Mouse (Mus musculus) intestine, embryonic 14.5 days (tissue): ENCODE results near the gene Gabbr2. TPM values are rescaled to one million over a fixed set of nuclear protein-coding genes. Genes with fewer than 3 reads are reported as not detected.

Experiments used
- ATAC-seq: fragments of 200-750 bp; cut with Nextera tagmentation; replicated peaks from 2 replicates; pipeline ENCODE4 v1.8.0; 2017; ENCODE audit warnings: low read depth, moderate number of reproducible peaks, moderate TSS enrichment, moderate library complexity; ENCODE audit not compliant: low FRiP score, low TSS enrichment
- DNase-seq: peaks from one replicate; pipeline ENCODE4 v3.0.0-alpha.2; 2018; ENCODE audit warnings: low spot score
- H3K27ac ChIP-seq: fragments of 300-500 bp; sonication (generic); 2 replicates; pipeline ENCODE4 v1.5.1; 2014; ENCODE audit warnings: low read depth, mild to moderate bottlenecking, control low read depth
- H3K27me3 ChIP-seq: fragments of 300-500 bp; sonication (generic); replicated peaks from 2 replicates; pipeline ENCODE4 v1.6.1; 2014; ENCODE audit warnings: low read length, control low read depth; ENCODE audit not compliant: control insufficient read depth, insufficient read depth
- H3K36me3 ChIP-seq: fragments of 300-500 bp; sonication (generic); 2 replicates; pipeline ENCODE4 v1.6.1; 2014; ENCODE audit warnings: low read length, control low read depth; ENCODE audit not compliant: control insufficient read depth, insufficient read depth
- H3K4me1 ChIP-seq: fragments of 300-500 bp; sonication (generic); replicated peaks from 2 replicates; pipeline ENCODE4 v1.6.1; 2014; ENCODE audit warnings: low read length, control low read depth, mixed read lengths; ENCODE audit not compliant: control insufficient read depth, insufficient read depth
- H3K4me2 ChIP-seq: fragments of 300-500 bp; sonication (generic); 2 replicates; pipeline ENCODE4 v1.6.1; 2014; ENCODE audit warnings: low read length
- H3K4me3 ChIP-seq: fragments of 300-500 bp; sonication (generic); 2 replicates; pipeline ENCODE4 v1.5.1; 2014; ENCODE audit warnings: low read depth, low read length, control low read depth, mixed read lengths
- H3K9ac ChIP-seq: fragments of 300-500 bp; sonication (generic); 2 replicates; pipeline ENCODE4 v1.6.1; 2014; ENCODE audit warnings: mild to moderate bottlenecking, low read length
- H3K9me3 ChIP-seq: fragments of 300-500 bp; sonication (generic); 2 replicates; pipeline ENCODE4 v1.6.1; 2016; ENCODE audit warnings: low read length, control low read depth; ENCODE audit not compliant: control insufficient read depth
- WGBS: fragments of 180-500 bp; shearing (Covaris S2); extraction: QIAGEN DNeasy Blood & Tissue Kit; methylation state at CpG from one replicate; pipeline ENCODE4 v1.1.7; 2014; 5-methylcytosine and 5-hydroxymethylcytosine counted together
- polyA plus RNA-seq: library from polyadenylated mRNA; unstranded; fragments of >200 nt; fragmentation: Nextera tagmentation; extraction: Ambion mirVana; gene quantifications from 2 replicates; pipeline ENCODE4 v1.2.1, GENCODE M21; 2014

The Gabbr2 gene
- polyA plus RNA-seq, 1 experiment from 2014 or later, result 0.16 TPM

DNA sequence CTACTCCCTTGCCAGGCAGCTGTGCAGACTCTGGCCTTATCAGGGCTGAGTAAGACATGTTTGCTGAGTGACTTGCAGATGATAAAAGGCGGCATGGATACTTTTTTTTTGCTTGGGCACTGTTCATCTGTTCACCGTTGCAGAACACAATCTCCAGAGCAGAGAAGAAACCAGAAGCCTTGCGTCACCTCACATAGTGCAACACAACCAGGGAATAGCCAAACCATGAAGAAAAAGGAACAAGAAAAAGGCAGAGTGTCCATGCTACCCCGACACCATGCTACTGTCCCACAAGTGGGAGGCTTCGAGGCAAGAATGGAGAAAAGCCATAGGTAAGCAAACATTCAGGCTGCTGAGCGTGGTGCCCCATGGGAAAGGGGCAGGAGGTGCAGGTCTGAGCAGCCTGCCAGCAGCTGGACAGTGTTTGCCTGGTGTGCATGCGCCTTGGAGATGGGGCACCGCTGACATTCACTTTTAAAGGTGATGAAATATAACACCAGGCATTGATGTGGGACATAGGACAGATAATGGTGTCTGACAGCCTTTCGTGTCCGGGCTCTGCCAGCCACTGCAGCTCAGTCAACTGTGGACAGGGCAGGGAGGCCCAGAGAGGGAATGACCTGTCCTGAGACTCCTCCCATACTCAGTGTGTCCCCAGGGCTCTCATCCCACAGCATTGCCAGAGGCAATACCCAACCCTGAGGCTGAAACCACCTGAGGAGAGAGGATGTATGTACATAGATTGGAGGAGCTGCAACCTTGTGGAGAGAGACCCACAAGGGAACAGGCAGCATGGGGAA is 31.3 kb upstream of the Gabbr2 start:
- Histone ChIP-seq H3K36me3 (peaks cover 11% of the 10 kb centered on the region), H3K27me3 (no peaks in the 10 kb centered on the region), H3K4me1 (no peaks in the 10 kb centered on the region), H3K4me3 (no peak overlapping the region), H3K9ac (no peak overlapping the region), H3K27ac (no peak overlapping the region), H3K9me3 (no peaks in the 10 kb centered on the region), H3K4me2 (no peak overlapping the region)
- DNase-seq (no peak), ATAC-seq (no peak)
- 75% methylated on average over 10 of the region's 10 CpGs for WGBS

DNA sequence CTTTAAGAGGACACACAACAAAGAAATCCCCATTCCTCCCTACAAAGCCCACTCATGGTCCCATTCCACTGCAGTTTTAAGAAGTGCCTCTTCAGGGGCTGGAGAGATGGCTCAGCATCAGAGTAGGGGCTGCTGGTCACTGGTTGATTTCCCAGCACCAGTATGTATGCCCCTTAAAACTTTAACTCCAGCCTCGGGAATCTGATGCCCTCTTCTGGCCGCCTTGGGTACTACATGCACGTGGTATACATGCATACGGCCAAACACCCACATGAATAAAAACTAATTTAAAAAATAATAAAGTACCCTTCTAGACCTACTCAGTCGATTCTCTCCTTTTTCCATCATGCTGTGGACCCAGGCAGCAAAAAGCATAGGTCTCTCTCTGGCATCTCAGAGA is 28.9 kb upstream of the Gabbr2 start:
- H3K4me2 ChIP-seq, result no peak overlapping the region
- H3K4me1 ChIP-seq, result no peaks in the 10 kb centered on the region
- no peaks in the 10 kb centered on the region for H3K27me3 ChIP-seq
- no peak overlapping the region for H3K27ac ChIP-seq
- H3K9ac ChIP-seq, result no peak overlapping the region
- H3K4me3 ChIP-seq, result no peak overlapping the region
- DNase-seq, result peak; percentile 83
- peaks cover 7% of the 10 kb centered on the region for H3K36me3 ChIP-seq
- WGBS, result 19% methylated on average over 5 of the region's 5 CpGs
- no peak for ATAC-seq
- no peaks in the 10 kb centered on the region for H3K9me3 ChIP-seq

DNA sequence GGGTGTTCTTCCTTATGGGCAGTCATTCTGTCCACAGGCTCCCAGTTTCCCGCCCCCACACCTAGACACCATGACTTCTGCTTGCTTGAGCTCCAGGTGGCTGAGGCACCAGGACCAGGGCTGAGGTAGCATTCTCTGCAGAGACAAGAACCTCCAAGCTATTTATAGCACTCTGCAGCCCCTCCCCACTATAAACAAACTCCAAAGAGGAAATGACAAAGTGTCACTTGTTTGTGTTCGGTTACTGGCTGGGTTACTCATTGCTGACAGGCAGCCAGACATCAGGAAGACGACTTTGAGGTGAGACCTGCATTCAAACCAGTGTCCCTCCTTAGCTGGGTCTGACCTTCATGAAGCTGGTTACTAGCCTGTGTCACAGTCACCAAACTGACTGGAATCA is 23.5 kb upstream of the Gabbr2 start:
- no peak overlapping the region for H3K4me3 ChIP-seq
- H3K9ac ChIP-seq, result no peak overlapping the region
- peaks cover 11% of the 10 kb centered on the region; the same call in 1 of the 2 replicates for H3K4me1 ChIP-seq
- H3K9me3 ChIP-seq, result no peaks in the 10 kb centered on the region
- H3K27me3 ChIP-seq, result no peaks in the 10 kb centered on the region
- WGBS, result 20% methylated on average over 3 of the region's 3 CpGs
- DNase-seq (no peak), ATAC-seq (no peak)
- H3K4me2 ChIP-seq, result no peak overlapping the region
- peaks cover 7% of the 10 kb centered on the region; the same call in 1 of the 2 replicates for H3K36me3 ChIP-seq
- H3K27ac ChIP-seq, result no peak overlapping the region

DNA sequence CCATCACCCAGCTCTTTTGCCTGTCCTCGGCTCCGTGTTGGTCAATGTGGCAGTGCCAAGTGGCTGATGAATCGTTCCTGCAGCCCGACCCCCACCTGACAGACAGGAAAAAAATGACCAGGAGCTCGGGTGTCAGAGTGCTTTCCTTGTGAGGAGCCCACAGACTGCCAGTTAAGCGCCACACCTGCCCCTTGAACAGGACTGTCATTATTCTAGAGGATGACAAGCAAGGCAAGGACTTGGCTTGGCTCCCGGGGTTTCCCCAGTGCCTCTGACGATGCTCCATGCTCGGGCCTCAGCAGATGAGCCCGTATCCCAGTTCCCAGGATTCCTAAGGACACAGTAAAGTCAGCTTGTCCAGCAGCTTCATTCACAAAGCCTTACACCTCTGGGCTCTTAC is 20.8 kb upstream of the Gabbr2 start:
- Histone ChIP-seq H3K36me3 (peaks cover 7% of the 10 kb centered on the region; the same call in 1 of the 2 replicates), H3K4me1 (peaks cover 11% of the 10 kb centered on the region; the same call in 1 of the 2 replicates), H3K9me3 (no peaks in the 10 kb centered on the region), H3K9ac (no peak overlapping the region), H3K27me3 (no peaks in the 10 kb centered on the region), H3K27ac (no peak overlapping the region), H3K4me3 (no peak overlapping the region), H3K4me2 (no peak overlapping the region)
- 53% methylated on average over 10 of the region's 10 CpGs for WGBS
- ATAC-seq (no peak), DNase-seq (no peak)

DNA sequence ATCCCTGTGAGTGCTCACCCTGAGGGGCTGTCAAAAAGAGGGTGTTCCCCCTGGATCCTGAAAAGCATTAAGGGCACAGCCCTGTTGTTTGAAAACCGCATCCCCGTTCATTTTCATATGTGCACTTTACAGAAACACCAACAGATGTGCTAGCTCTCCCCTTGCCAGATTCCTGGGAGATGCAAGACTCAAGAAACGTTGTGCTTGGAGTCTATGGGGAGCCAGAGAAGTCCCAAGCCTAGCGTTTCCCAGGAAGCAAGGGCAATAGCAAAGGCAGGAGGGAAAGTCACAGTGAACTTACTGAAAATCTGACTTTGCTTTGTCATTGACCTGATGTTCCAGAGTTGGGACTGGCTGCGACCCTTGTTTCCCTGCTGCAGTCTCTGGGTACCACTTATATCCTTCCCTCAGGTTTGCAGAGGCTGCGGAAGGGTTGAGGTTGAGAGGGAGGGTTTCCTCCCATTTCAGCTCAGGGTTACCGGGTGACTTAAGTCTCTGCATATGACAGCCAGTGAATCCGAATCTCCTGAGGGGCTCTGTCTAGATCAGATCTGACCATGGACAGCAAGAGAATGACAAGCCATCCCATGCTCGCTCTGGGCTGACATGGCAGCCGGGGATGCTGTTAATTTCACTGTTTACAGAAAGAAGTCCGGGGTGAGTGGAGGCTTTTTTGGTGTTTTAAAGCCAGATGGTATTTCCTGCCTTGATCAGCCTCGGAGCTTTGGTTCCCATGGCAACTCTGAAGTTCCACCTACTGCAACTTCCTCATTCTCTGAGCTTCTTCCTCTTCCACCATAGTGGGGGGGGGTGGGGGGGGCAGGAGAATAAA is 18.9 kb upstream of the Gabbr2 start:
- Histone ChIP-seq H3K9ac (no peak overlapping the region), H3K36me3 (no peaks in the 10 kb centered on the region), H3K4me1 (peaks cover 11% of the 10 kb centered on the region; the same call in 1 of the 2 replicates), H3K4me2 (peak overlapping the region; percentile 21; the same call in 1 of the 2 replicates), H3K9me3 (no peaks in the 10 kb centered on the region), H3K27me3 (no peaks in the 10 kb centered on the region), H3K27ac (no peak overlapping the region), H3K4me3 (no peak overlapping the region)
- ATAC-seq, result no peak
- no peak for DNase-seq
- 36% methylated on average over 12 of the region's 12 CpGs for WGBS

DNA sequence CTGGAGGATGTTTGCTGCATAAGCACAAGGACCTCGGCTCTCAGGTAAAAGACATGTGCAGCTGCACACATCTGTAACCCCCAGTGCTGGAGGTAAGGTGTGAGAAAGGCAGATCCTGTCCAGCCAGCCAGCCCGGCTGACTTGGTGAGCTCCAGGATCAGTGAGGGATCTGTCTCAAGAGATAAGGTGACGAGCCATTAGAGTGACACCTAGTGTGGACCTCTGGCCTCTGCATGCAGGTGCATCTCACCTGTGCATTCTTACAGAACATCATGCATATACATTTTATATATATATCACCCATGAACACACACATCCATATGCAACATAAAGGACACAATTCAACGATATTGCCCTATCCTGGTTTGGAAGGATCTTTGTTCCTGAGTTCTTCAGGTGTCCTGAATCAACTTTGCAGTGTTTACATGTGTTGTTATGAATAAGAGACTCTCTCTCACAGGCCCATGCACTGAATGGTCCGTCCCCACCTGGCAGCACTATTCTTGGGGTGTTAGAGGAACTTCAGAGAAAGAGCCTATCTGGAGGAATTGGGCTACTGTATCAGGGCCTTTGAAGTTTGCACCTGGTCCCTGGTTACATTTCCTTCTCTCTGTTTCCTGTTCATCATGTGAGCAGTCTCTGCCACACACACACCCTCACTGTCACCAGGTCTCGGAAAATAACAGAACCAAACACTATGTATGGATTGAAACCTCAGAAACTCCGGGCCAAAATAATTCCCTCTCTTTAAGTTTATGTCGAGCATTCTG is 9.1 kb upstream of the Gabbr2 start:
- no peak for DNase-seq

DNA sequence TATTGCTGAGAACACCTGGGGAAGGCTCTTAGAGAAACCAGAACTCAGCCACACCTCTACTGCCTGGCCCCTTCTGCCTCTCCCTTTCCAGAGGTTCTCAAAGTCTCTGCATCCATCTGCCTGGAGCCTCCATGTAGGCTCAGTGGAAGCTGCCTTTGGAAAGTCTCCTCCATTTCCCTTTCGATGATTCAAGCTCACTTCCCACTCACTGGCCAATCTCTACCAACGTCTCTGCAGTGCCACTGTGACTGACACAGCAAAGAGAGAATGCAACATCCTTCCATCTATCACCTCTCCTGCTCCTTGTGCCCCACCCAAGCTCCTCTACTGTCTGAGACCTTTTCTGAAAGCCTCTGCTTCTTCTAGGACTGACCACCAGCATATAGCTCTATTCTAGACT is 6.3 kb upstream of the Gabbr2 start:
- ATAC-seq (no peak), DNase-seq (no peak)
- Histone ChIP-seq H3K27me3 (peaks cover 14% of the 10 kb centered on the region), H3K9me3 (no peaks in the 10 kb centered on the region), H3K27ac (no peak overlapping the region), H3K4me3 (no peak overlapping the region), H3K4me2 (no peak overlapping the region), H3K4me1 (no peaks in the 10 kb centered on the region), H3K36me3 (no peaks in the 10 kb centered on the region), H3K9ac (no peak overlapping the region)
- WGBS, result 71% methylated on average over 2 of the region's 2 CpGs

More for the DNA sequence above, 9.1 kb upstream of the Gabbr2 start:
- 59% methylated on average over 8 of the region's 8 CpGs for WGBS
- Histone ChIP-seq H3K27ac (no peak overlapping the region), H3K27me3 (no peaks in the 10 kb centered on the region), H3K36me3 (no peaks in the 10 kb centered on the region), H3K9me3 (no peaks in the 10 kb centered on the region), H3K4me2 (no peak overlapping the region), H3K4me3 (no peak overlapping the region), H3K9ac (no peak overlapping the region), H3K4me1 (no peaks in the 10 kb centered on the region)
- ATAC-seq, result no peak

DNA sequence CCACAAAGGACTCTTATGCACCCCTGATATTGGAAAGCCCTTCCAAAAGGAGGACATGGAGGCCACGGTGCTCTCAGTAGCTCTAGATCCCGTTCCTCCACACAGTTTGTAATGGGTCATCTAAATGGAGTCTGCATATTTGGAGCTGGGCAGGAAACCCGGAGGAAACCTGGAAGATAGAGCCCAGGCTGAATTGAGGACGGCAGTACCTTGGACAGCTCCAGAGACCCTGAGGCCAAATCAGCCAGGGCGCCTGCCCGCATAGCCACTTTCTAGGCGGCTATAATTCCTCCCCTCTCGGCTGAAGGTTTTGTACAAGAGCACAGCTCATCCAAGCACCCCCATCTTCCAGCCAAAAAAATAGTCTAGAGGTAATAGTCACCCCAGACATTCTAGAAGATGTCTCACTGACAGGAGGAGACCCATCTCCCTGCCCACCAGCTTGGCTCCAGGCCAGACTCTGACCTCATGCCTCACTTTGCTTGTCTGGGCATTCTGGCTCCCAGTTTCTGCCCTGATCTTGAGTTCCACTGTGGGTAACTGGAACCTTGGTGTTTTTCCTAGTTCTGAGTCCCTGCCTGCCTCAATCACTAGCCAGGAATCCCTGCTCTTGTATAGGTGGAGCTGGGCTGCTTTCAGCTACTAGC is 1.3 kb upstream of the Gabbr2 start:
- H3K4me3 ChIP-seq, result no peak overlapping the region
- H3K4me2 ChIP-seq, result no peak overlapping the region
- H3K9me3 ChIP-seq, result no peaks in the 10 kb centered on the region
- no peak for ATAC-seq
- peak; percentile 89 for DNase-seq
- H3K4me1 ChIP-seq, result peaks cover 6% of the 10 kb centered on the region; the same call in 1 of the 2 replicates
- H3K27ac ChIP-seq, result no peak overlapping the region
- no peaks in the 10 kb centered on the region for H3K36me3 ChIP-seq
- WGBS, result 2% methylated on average over 8 of the region's 8 CpGs
- H3K27me3 ChIP-seq, result peaks cover 63% of the 10 kb centered on the region
- H3K9ac ChIP-seq, result no peak overlapping the region
